Mouse (Mus musculus) adrenal gland, postnatal 4 days (tissue): ENCODE data around the gene Klhl30. TPM values are rescaled to one million over a fixed set of nuclear protein-coding genes. Genes with fewer than 3 reads are reported as not detected.

Source experiments
- DNase-seq, 2 experiments: peaks; one replicate each; pipeline ENCODE4 v3.0.0; 2021 to 2022; ENCODE audit warnings: low spot score in 2 of 2, mixed read lengths in 2 of 2
- long read RNA-seq, 2 experiments: library from polyadenylated mRNA; stranded (forward); transcript quantifications; one replicate each; pipeline ENCODE4 v2.0.0; 2021
- total RNA-seq, 2 experiments: library from RNA; stranded (reverse); gene quantifications; 2 replicates each; pipeline ENCODE4 v1.2.3; 2021

Gene Klhl30
- total RNA-seq: 1 to 10 TPM; 1.5 to 3.5 TPM
- long read RNA-seq, experiment 1, partial matches to known transcripts: 0 of 1 reads
- long read RNA-seq, experiment 1, other reads (novel, unspliced or antisense): 0 of 1 reads
- long read RNA-seq, experiment 2, partial matches to known transcripts: 1 of 1 reads
- long read RNA-seq, experiment 2, other reads (novel, unspliced or antisense): 0 of 1 reads

GRCm38 (mm10) chr1:91350841-91351240, at the start of gene Klhl30:
Gene Klhl30 (plus strand): TSS chr1:91351016.
- DNase-seq: no peak

GRCm38 (mm10) chr1:91301206-91301920, 49.5 kb upstream of the Klhl30 start:
- DNase-seq: no peak

- DNase-seq: no peak
Observed at GRCm38 (mm10) chr1:91302021-91302420, 48.8 kb upstream of the Klhl30 start.

- DNase-seq: no peak
Observed at GRCm38 (mm10) chr1:91304621-91305020, 46.2 kb upstream of the Klhl30 start.

- no peak for DNase-seq
Observed at GRCm38 (mm10) chr1:91309366-91310085, 41.3 kb upstream of the Klhl30 start.

- no peak for DNase-seq
Observed at GRCm38 (mm10) chr1:91312273-91312672, 38.5 kb upstream of the Klhl30 start.

GRCm38 (mm10) chr1:91313251-91313650, 37.6 kb upstream of the Klhl30 start:
- no peak for DNase-seq

GRCm38 (mm10) chr1:91317656-91318055, 33.2 kb upstream of the Klhl30 start:
- no peak for DNase-seq

- no peak for DNase-seq
Observed at GRCm38 (mm10) chr1:91321760-91322438, 28.9 kb upstream of the Klhl30 start, which contains the start of gene Espnl. Gene Espnl (plus strand): TSS chr1:91322075.

GRCm38 (mm10) chr1:91324646-91325045, 26.2 kb upstream of the Klhl30 start:
- DNase-seq: no peak

- DNase-seq: no peak
Observed at GRCm38 (mm10) chr1:91325488-91326042, 25.3 kb upstream of the Klhl30 start.

- DNase-seq: no peak
Observed at GRCm38 (mm10) chr1:91332102-91332501, 18.7 kb upstream of the Klhl30 start.

- no peak for DNase-seq
Observed at GRCm38 (mm10) chr1:91333582-91333981, 17.2 kb upstream of the Klhl30 start.

- no peak for DNase-seq
Observed at GRCm38 (mm10) chr1:91337355-91337754, 13.5 kb upstream of the Klhl30 start.

GRCm38 (mm10) chr1:91344001-91344400, 6.8 kb upstream of the Klhl30 start:
- no peak for DNase-seq

GRCm38 (mm10) chr1:91344921-91345685, 5.7 kb upstream of the Klhl30 start:
- DNase-seq: no peak

- DNase-seq: peak in 1 of 2 experiments; percentile 48
Observed at GRCm38 (mm10) chr1:91346892-91347291, 3.9 kb upstream of the Klhl30 start.

GRCm38 (mm10) chr1:91351249-91351648, 433 bp downstream of the Klhl30 start:
- no peak for DNase-seq

- no peak for DNase-seq
Observed at GRCm38 (mm10) chr1:91352277-91352676, 1.5 kb downstream of the Klhl30 start.

- DNase-seq: no peak
Observed at GRCm38 (mm10) chr1:91356105-91356504, 5.3 kb downstream of the Klhl30 start.
